Comparison of ENCODE assay signal across 8 mouse cellular contexts in genomic region chr1:191326233-191326882, GRCm38 (mm10). TPM values are rescaled to one million over a fixed set of nuclear protein-coding genes. Genes with fewer than 3 reads are reported as not detected.
DNase-seq lines count a peak whose midpoint lies in the region; ATAC-seq lines count a peak whose summit lies in the region.

No protein-coding gene starts in this region.

- H3K4me1 ChIP-seq in brown adipose tissue, adult 24 weeks (ENCODE audit: control insufficient read depth, insufficient read depth, insufficient read length, low read length) = no peaks in the 10 kb centered on the region; the same call in 1 of the 2 replicates
- peaks cover 29% of the 10 kb centered on the region for H3K4me1 ChIP-seq in forebrain, embryonic 12.5 days
- H3K4me1 ChIP-seq in intestine, embryonic 16.5 days (ENCODE audit: control insufficient read depth, insufficient read depth, low read length) = peaks cover 24% of the 10 kb centered on the region
- peaks cover 25% of the 10 kb centered on the region for H3K4me1 ChIP-seq in lung, embryonic 15.5 days

- peak; percentile 24 for DNase-seq in urinary bladder, postnatal 25 days (ENCODE audit: low spot score)
- no peak for DNase-seq in urinary bladder, postnatal 4 days (ENCODE audit: low spot score in 2 of 2)
- DNase-seq in layer of hippocampus, postnatal 14 days (ENCODE audit: low spot score in 2 of 2) = no peak

- no peak overlapping the region for H3K27ac ChIP-seq in brown adipose tissue, adult 24 weeks (replicated peaks; ENCODE audit: low read depth, low read length)
- H3K27ac ChIP-seq in forebrain, embryonic 12.5 days = peak overlapping the region; percentile 73
- H3K27ac ChIP-seq in intestine, embryonic 16.5 days (ENCODE audit: low read length) = peak overlapping the region; percentile 75
- H3K27ac ChIP-seq in lung, embryonic 15.5 days = peak overlapping the region; percentile 39

- H3K4me3 ChIP-seq in brown adipose tissue, adult 24 weeks (ENCODE audit: insufficient read depth, low read depth, low read length) = peak overlapping the region; percentile 79
- H3K4me3 ChIP-seq in forebrain, embryonic 12.5 days (replicated peaks) = peak overlapping the region; percentile 67
- peak overlapping the region; percentile 92 for H3K4me3 ChIP-seq in intestine, embryonic 16.5 days (ENCODE audit: low read length)
- peak overlapping the region; percentile 61 for H3K4me3 ChIP-seq in lung, embryonic 15.5 days

- peak; percentile 76 for ATAC-seq in forebrain, embryonic 12.5 days (ENCODE audit: low FRiP score)
- ATAC-seq in intestine, embryonic 16.5 days = peak; percentile 74
- peak; percentile 66 for ATAC-seq in lung, embryonic 15.5 days (ENCODE audit: borderline replicate concordance, extremely low read depth, low FRiP score, low TSS enrichment)
- ATAC-seq in neutrophil, adult 5-6 weeks (ENCODE audit: extremely low read depth, insufficient number of reproducible peaks, low FRiP score, poor library complexity, severe bottlenecking) = peak; percentile 24; the same call in 1 of the 2 replicates

- peaks cover 10% of the 10 kb centered on the region; the same call in 1 of the 2 replicates for H3K36me3 ChIP-seq in forebrain, embryonic 12.5 days (replicated peaks)
- peaks cover under 1% of the 10 kb centered on the region; the same call in 1 of the 2 replicates for H3K36me3 ChIP-seq in intestine, embryonic 16.5 days (ENCODE audit: control insufficient read depth, insufficient read depth, low read length)
- no peaks in the 10 kb centered on the region for H3K36me3 ChIP-seq in lung, embryonic 15.5 days

- peak overlapping the region; percentile 91 for H3K4me2 ChIP-seq in forebrain, embryonic 12.5 days
- peak overlapping the region; percentile 95 for H3K4me2 ChIP-seq in intestine, embryonic 16.5 days (ENCODE audit: low read depth, low read length)
- H3K4me2 ChIP-seq in lung, embryonic 15.5 days = peak overlapping the region; percentile 86

- 2% methylated on average over 31 of the region's 35 CpGs for WGBS in forebrain, embryonic 12.5 days
- WGBS in intestine, embryonic 16.5 days = under 1% methylated on average over 35 of the region's 35 CpGs
- under 1% methylated on average over 35 of the region's 35 CpGs for WGBS in lung, embryonic 15.5 days

- no peaks in the 10 kb centered on the region for H3K27me3 ChIP-seq in forebrain, embryonic 12.5 days
- H3K27me3 ChIP-seq in intestine, embryonic 16.5 days (replicated peaks; ENCODE audit: control insufficient read depth, insufficient read depth, low read length) = no peaks in the 10 kb centered on the region
- H3K27me3 ChIP-seq in lung, embryonic 15.5 days = no peaks in the 10 kb centered on the region

- peak overlapping the region; percentile 82 for H3K9ac ChIP-seq in forebrain, embryonic 12.5 days
- H3K9ac ChIP-seq in intestine, embryonic 16.5 days (ENCODE audit: low read depth, low read length) = peak overlapping the region; percentile 88
- peak overlapping the region; percentile 61 for H3K9ac ChIP-seq in lung, embryonic 15.5 days

- no peaks in the 10 kb centered on the region for H3K9me3 ChIP-seq in forebrain, embryonic 12.5 days
- no peaks in the 10 kb centered on the region for H3K9me3 ChIP-seq in intestine, embryonic 16.5 days (ENCODE audit: control insufficient read depth, low read length)
- H3K9me3 ChIP-seq in lung, embryonic 15.5 days = no peaks in the 10 kb centered on the region

RNA-seq across cellular contexts. Expression of gene Tmem206, which starts 0.6 kb away (rescaled TPM):
- polyA plus RNA-seq in brown adipose tissue, adult 24 weeks (2012; ENCODE audit: insufficient read depth, insufficient read length, missing spikeins) = 1.8 and 2.3 TPM in 2 replicates
- 36.8 and 39.3 TPM in 2 replicates for polyA plus RNA-seq in forebrain, embryonic 12.5 days (2016; fragmentation: Nextera tagmentation; extraction: Ambion mirVana)
- polyA plus RNA-seq in intestine, embryonic 16.5 days (2015; fragmentation: Nextera tagmentation; extraction: Ambion mirVana) = 18.2 and 19.3 TPM in 2 replicates
- polyA plus RNA-seq in lung, embryonic 15.5 days (2015; fragmentation: Nextera tagmentation; extraction: Ambion mirVana) = 21.5 and 22.7 TPM in 2 replicates
- total RNA-seq in neutrophil, adult 5-6 weeks (2017) = 19.2 and 19.5 TPM in 2 replicates
- 10 to 100 TPM in 1 of 2 experiments, 1 to 10 TPM in 1; 9.3 to 11.4 TPM for total RNA-seq in layer of hippocampus, postnatal 14 days (2021)

RNA-seq across cellular contexts. Expression of gene Nenf, which starts 8.4 kb away (rescaled TPM):
- polyA plus RNA-seq in brown adipose tissue, adult 24 weeks (2012; ENCODE audit: insufficient read depth, insufficient read length, missing spikeins) = 88.0 and 96.2 TPM in 2 replicates
- 50.9 and 61.3 TPM in 2 replicates for polyA plus RNA-seq in forebrain, embryonic 12.5 days (2016; fragmentation: Nextera tagmentation; extraction: Ambion mirVana)
- polyA plus RNA-seq in intestine, embryonic 16.5 days (2015; fragmentation: Nextera tagmentation; extraction: Ambion mirVana) = 83.3 and 88.7 TPM in 2 replicates
- 103 and 115 TPM in 2 replicates for polyA plus RNA-seq in lung, embryonic 15.5 days (2015; fragmentation: Nextera tagmentation; extraction: Ambion mirVana)
- total RNA-seq in neutrophil, adult 5-6 weeks (2017) = not detected in 2 replicates
- 10 to 100 TPM; 64.7 to 67.4 TPM for total RNA-seq in layer of hippocampus, postnatal 14 days (2021)

Comparison
In these comparisons a context has a peak if more than half of its experiments do, and no peak if none do; other contexts are left out.
1. ATAC-seq: peak in every context shown above with its lines; median percentile 76 in forebrain, embryonic 12.5 days; 74 in intestine, embryonic 16.5 days; 66 in lung, embryonic 15.5 days; 24 in neutrophil, adult 5-6 weeks.